Mouse (Mus musculus) subcutaneous adipose tissue, adult 2 months (tissue): ENCODE data around the gene Unc80. TPM values are rescaled to one million over a fixed set of nuclear protein-coding genes. Genes with fewer than 3 reads are reported as not detected.

Experiments used
- polyA plus RNA-seq: library from polyadenylated mRNA; depleted of rRNA; stranded (reverse); fragments of >200 nt; gene quantifications from 2 replicates; pipeline ENCODE4 v1.2.3, GENCODE M21; 2012; ENCODE audit warnings: low replicate concordance; rRNA removed

Gene Unc80
- 0.10 and 0.13 TPM in 2 replicates for polyA plus RNA-seq

DNA sequence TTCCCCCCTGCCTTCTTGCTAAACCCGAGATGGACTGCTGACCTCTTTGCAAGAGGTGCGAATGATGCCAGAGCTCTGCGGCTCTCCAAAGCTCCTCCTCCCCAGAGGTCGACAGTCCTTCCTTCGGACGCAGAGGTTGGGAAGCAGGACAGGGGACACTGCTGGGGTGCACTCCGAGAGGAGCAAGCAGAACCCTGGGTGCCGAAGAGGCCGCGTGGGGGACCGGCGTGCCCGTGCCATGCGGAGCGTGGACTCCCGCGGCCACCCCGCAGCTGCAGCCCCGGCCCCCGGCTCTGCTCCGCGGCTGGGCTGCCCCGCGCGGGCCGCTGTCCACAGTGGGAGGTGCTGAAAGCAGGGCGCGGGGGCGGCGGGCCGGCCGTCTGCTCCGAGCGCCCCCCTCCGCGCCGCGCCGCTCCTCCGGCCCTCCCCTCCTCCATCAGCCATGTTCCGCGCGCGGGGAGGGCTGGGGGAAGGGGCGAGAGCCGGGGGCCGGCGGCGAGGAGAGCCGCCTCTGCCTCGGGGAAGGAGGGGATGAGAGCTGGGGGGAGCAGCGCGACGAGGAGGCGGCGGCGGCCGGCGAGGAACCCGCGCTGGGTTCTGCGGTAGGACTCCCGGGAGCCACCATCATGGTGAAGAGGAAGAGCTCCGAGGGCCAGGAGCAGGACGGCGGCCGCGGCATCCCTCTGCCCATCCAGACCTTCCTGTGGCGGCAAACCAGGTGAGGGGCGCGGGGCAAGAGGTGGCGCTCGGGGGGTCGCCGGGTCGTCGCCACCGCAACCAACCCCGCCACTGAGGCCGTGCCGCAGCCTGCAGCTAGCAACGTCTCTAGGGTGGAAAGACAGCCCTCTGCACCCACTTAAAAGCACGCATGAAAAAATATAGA lies at the start of gene Unc80:
Gene Unc80, plus strand, starts transcription at position 547 of the 883 bp plus-strand sequence.

GRCm38 (mm10) chr1:66700693-66701575 lies 232.8 kb downstream of the Unc80 start, which contains the start of gene Rpe:
TSS of gene Rpe (plus strand) at chr1:66700831.

Other genes with a start within 250 kb of the Unc80 start
- gene Rpe, start 232.5 kb downstream of the Unc80 start, polyA plus RNA-seq: 23.7 and 29.9 TPM in 2 replicates